Mouse (Mus musculus) lung, postnatal 0 days (tissue): ENCODE data around the gene Nsf.

Experiments
- CTCF ChIP-seq: IDR thresholded peaks from 2 replicates; pipeline ENCODE4 v1.5.1; 2016; ENCODE audit warnings: antibody characterized with exemption, mild to moderate bottlenecking
- EP300 ChIP-seq: IDR thresholded peaks from 2 replicates; pipeline ENCODE4 v1.6.1; 2016; ENCODE audit warnings: antibody characterized with exemption, mild to moderate bottlenecking, control low read depth

DNA sequence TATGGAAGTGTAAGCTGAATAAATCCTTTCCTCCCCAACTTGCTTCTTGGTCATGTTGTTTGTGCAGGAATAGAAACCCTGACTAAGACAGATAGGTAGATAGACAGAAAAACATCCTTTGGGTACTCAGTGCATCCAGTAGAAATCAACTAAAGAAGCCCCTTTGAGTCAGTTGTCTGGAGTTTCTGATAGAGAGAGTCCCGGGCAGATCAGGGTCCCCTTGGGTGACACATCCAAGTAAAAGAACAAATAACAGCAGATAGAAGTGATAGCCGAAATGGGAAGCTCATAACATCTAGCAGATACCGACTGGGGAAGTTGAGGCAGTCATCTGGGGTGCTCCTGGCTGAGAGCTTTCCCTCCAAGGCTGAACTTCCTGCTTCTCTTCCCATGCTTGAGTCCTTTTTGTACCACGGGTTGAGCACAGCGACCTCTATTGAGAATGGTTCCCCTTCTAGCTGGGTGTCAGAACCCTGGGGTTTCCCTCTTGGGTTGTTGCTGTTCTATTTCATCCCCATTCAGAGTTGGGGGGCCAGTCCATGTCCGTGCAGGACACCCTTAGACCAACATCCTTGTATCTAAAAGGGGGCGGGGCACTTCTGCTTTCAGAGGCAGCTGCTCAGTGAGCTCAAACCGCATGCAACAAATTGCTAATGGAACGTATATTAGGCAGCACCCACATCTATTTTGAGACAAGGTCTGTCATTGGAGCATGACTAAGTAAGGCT, 47.0 kb upstream of the Nsf start:
- TF ChIP-seq CTCF (no peak), EP300 (no peak)
